In genomic region chr6:145830117-145830516, GRCm38 (mm10) we compare ENCODE assay signal across 9 mouse cellular contexts. TPM values are rescaled to one million over a fixed set of nuclear protein-coding genes. Genes with fewer than 3 reads are reported as not detected.
DNase-seq lines count a peak whose midpoint lies in the region; ATAC-seq lines count a peak whose summit lies in the region.
"Had no signal": no experiment of that assay in that cellular context is flagged by ENCODE, and none has a peak within 500 bp of the region (broad histone marks: within the 10 kb centered on the region; RNA-seq: fewer than 3 reads in every experiment).

No protein-coding gene starts in this region.

- no peaks in the 10 kb centered on the region for H3K36me3 ChIP-seq in forebrain, embryonic 16.5 days (ENCODE audit: control insufficient read depth, insufficient read depth)

- WGBS in forebrain, embryonic 16.5 days = 14% methylated on average over 8 of the region's 8 CpGs

- H3K27ac ChIP-seq in forebrain, embryonic 16.5 days (ENCODE audit: low read length) = no peak overlapping the region
- H3K27ac ChIP-seq: macrophage had no signal

- H3K4me2 ChIP-seq in forebrain, embryonic 16.5 days (ENCODE audit: low read length) = no peak overlapping the region

- peaks cover 9% of the 10 kb centered on the region for H3K4me1 ChIP-seq in forebrain, embryonic 16.5 days (replicated peaks; ENCODE audit: control insufficient read depth, insufficient read depth, low read length)

- ATAC-seq in cerebellum, adult (ENCODE audit: insufficient number of reproducible peaks, low FRiP score, low TSS enrichment) = peak; percentile 77
- ATAC-seq in forebrain, embryonic 16.5 days = peak; percentile 66

- no peaks in the 10 kb centered on the region for H3K27me3 ChIP-seq in forebrain, embryonic 16.5 days (replicated peaks; ENCODE audit: control insufficient read depth, insufficient read depth, low read length)

- DNase-seq in MN1 (ENCODE audit: low spot score) = peak; percentile 75
- peak; percentile 78 for DNase-seq in heart, postnatal 4 days
- peak; percentile 57 for DNase-seq in layer of hippocampus, adult 9-10 months (ENCODE audit: low spot score)
- peak; percentile 75 for DNase-seq in lung, postnatal 36 days
- DNase-seq in right cerebral cortex, postnatal 10 days (ENCODE audit: low spot score in 2 of 2) = peak; percentile 76 to 83
- DNase-seq in urinary bladder, postnatal 36 days (ENCODE audit: low spot score in 2 of 2) = peak; percentile 52 to 68

- H3K9me3 ChIP-seq in forebrain, embryonic 16.5 days (ENCODE audit: control insufficient read depth, low read length) = no peaks in the 10 kb centered on the region

- no peak overlapping the region for H3K4me3 ChIP-seq in forebrain, embryonic 16.5 days (replicated peaks; ENCODE audit: low read length)

- H3K9ac ChIP-seq in forebrain, embryonic 16.5 days (replicated peaks; ENCODE audit: low read depth, low read length) = no peak overlapping the region

RNA-seq across cellular contexts. Expression of gene Bhlhe41, which starts 35.2 kb away (rescaled TPM):
- polyA plus RNA-seq in forebrain, embryonic 16.5 days (2015; fragmentation: Nextera tagmentation; extraction: Ambion mirVana) = 2.6 and 4.5 TPM in 2 replicates
- 10 to 100 TPM; 10.5 to 12.7 TPM for total RNA-seq in heart, postnatal 4 days (2021)
